Mouse (Mus musculus) frontal cortex, postnatal 25 days (tissue): ENCODE measurements around the gene Sf3b1.
"Not testable (repeated sequence)": the region's sequence is repeated elsewhere in the genome, so short reads cannot be mapped to it uniquely, and the experiment has no call there.

Source experiments
- DNase-seq, 2 experiments: peaks; one replicate each; pipeline ENCODE4 v3.0.0; 2022; ENCODE audit warnings: low spot score in 2 of 2

Gene Sf3b1

GRCm38 (mm10) chr1:55028512-55029249, 1.4 kb upstream of the Sf3b1 start:
- no peak for DNase-seq

GRCm38 (mm10) chr1:55027966-55028365, 685 bp upstream of the Sf3b1 start:
- no peak for DNase-seq

- no peak for DNase-seq
Observed at GRCm38 (mm10) chr1:55026444-55027252, 633 bp downstream of the Sf3b1 start.

- no peak for DNase-seq
Observed at GRCm38 (mm10) chr1:55025656-55026430, 1.4 kb downstream of the Sf3b1 start.

- DNase-seq: no peak
Observed at GRCm38 (mm10) chr1:55021907-55022306, 5.4 kb downstream of the Sf3b1 start.

GRCm38 (mm10) chr1:55012513-55012912, 14.8 kb downstream of the Sf3b1 start:
- no peak for DNase-seq

GRCm38 (mm10) chr1:55008313-55008712, 19.0 kb downstream of the Sf3b1 start:
- not testable (repeated sequence) for DNase-seq

- no peak for DNase-seq
Observed at GRCm38 (mm10) chr1:54993581-54993980, 33.7 kb downstream of the Sf3b1 start.

- DNase-seq: no peak
Observed at GRCm38 (mm10) chr1:54986248-54986647, 41.0 kb downstream of the Sf3b1 start.

- DNase-seq: no peak
Observed at GRCm38 (mm10) chr1:54985831-54986230, 41.5 kb downstream of the Sf3b1 start.

- no peak for DNase-seq
Observed at GRCm38 (mm10) chr1:54984154-54984553, 43.1 kb downstream of the Sf3b1 start.

GRCm38 (mm10) chr1:54983339-54983738, 43.9 kb downstream of the Sf3b1 start:
- DNase-seq: no peak

- DNase-seq: no peak
Observed at GRCm38 (mm10) chr1:54982636-54983035, 44.6 kb downstream of the Sf3b1 start.

- DNase-seq: no peak
Observed at GRCm38 (mm10) chr1:54979226-54979984, 47.9 kb downstream of the Sf3b1 start.

- DNase-seq: no peak
Observed at GRCm38 (mm10) chr1:54971687-54972404, 55.4 kb downstream of the Sf3b1 start.

- no peak for DNase-seq
Observed at GRCm38 (mm10) chr1:54966858-54967257, 60.4 kb downstream of the Sf3b1 start.

- no peak for DNase-seq
Observed at GRCm38 (mm10) chr1:54965159-54965995, 61.9 kb downstream of the Sf3b1 start.

GRCm38 (mm10) chr1:54961724-54962123, 65.6 kb downstream of the Sf3b1 start:
- no peak for DNase-seq

GRCm38 (mm10) chr1:54960613-54961165, 66.6 kb downstream of the Sf3b1 start:
- no peak for DNase-seq

- DNase-seq: no peak
Observed at GRCm38 (mm10) chr1:54958525-54958924, 68.8 kb downstream of the Sf3b1 start.
